Mouse (Mus musculus) midbrain, embryonic 16.5 days (tissue): ENCODE data around the gene Lmntd1. TPM values are rescaled to one million over a fixed set of nuclear protein-coding genes. Genes with fewer than 3 reads are reported as not detected.

Experiments
- ATAC-seq: fragments of 200-750 bp; cut with Nextera tagmentation; 2 replicates; pipeline ENCODE4 v1.8.0; 2017; ENCODE audit warnings: moderate TSS enrichment
- H3K27ac ChIP-seq: fragments of 300-500 bp; sonication (generic); 2 replicates; pipeline ENCODE4 v1.5.1; 2014; ENCODE audit warnings: mild to moderate bottlenecking, low read length, mixed read lengths
- H3K27me3 ChIP-seq: fragments of 300-500 bp; sonication (generic); 2 replicates; pipeline ENCODE4 v1.6.1; 2014; ENCODE audit warnings: low read depth, low read length, mixed read lengths; ENCODE audit not compliant: control insufficient read depth, insufficient read depth
- H3K36me3 ChIP-seq: fragments of 300-500 bp; sonication (generic); 2 replicates; pipeline ENCODE4 v1.6.1; 2014; ENCODE audit warnings: mild to moderate bottlenecking, low read length, moderate library complexity, mixed read lengths; ENCODE audit not compliant: control insufficient read depth, insufficient read depth
- H3K4me1 ChIP-seq: fragments of 300-500 bp; sonication (generic); 2 replicates; pipeline ENCODE4 v1.6.1; 2014; ENCODE audit warnings: mild to moderate bottlenecking, low read length, mixed read lengths; ENCODE audit not compliant: control insufficient read depth, insufficient read depth
- H3K4me2 ChIP-seq: fragments of 300-500 bp; sonication (generic); 2 replicates; pipeline ENCODE4 v1.6.1; 2014; ENCODE audit warnings: mild to moderate bottlenecking, low read length, mixed read lengths
- H3K4me3 ChIP-seq: fragments of 300-500 bp; sonication (generic); 2 replicates; pipeline ENCODE4 v1.5.1; 2014; ENCODE audit warnings: low read depth, mild to moderate bottlenecking, low read length, moderate library complexity, mixed read lengths
- H3K9ac ChIP-seq: fragments of 300-500 bp; sonication (generic); 2 replicates; pipeline ENCODE4 v1.6.1; 2014; ENCODE audit warnings: low read depth, low read length, mixed read lengths
- H3K9me3 ChIP-seq: fragments of 300-500 bp; sonication (generic); replicated peaks from 2 replicates; pipeline ENCODE4 v1.6.1; 2014; ENCODE audit warnings: mild to moderate bottlenecking, low read length, mixed read lengths; ENCODE audit not compliant: control insufficient read depth, poor library complexity, severe bottlenecking
- WGBS: fragments of 180-500 bp; shearing (Covaris S2); extraction: QIAGEN DNeasy Blood & Tissue Kit; methylation state at CpG from one replicate; pipeline ENCODE4 v1.1.7; 2014; 5-methylcytosine and 5-hydroxymethylcytosine counted together
- polyA plus RNA-seq: library from polyadenylated mRNA; unstranded; fragments of >200 nt; fragmentation: Nextera tagmentation; extraction: Ambion mirVana; gene quantifications from 2 replicates; pipeline ENCODE4 v1.2.1, GENCODE M21; 2015

The Lmntd1 gene
- polyA plus RNA-seq, 1 experiment from 2014 or later: 1.5 TPM

DNA sequence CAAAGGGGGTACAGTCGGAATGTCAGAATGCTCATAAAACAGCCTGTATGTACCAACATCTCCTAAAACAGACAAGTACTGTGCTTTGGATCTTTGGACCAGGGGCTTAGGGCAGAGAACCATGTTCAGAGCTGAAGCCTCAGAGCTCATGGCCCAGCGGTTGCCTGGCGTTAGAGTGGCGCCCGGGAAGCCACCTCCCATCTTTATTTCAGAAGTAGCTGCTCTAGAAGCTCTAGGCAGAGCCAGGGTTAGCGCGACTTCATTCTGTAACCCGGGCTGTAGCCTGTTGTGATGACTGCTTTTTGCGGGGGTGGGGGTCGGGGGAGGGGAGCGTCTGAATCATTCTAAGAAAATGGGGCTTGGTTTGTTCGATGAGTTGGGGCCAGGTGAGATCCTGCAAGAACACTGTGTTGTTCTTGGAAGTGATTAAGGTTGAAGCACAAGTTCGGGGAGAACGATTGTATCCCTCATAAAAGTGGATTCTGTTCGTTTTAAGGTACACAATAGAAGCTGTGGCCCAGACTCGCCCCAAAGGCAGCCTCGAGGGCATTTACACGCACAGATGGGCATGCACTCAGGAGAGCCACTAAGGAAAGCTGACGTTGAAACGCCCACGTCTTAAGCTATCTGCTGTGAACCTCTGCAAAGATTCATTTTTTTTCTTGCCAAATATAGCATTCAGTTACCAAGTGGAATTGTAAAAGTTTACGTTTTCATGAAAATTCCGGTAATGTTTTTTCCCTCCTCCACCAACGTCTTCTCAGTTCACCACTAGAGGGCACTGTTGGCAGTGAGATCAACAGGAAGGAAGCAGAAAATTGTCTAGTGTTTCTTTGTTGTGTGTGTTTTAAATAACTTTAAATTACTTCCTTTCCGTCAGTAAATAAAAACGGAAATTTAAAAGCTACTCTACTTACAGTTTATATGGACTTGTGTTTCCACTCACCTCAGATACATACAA lies 254.4 kb downstream of the Lmntd1 start:
- Histone ChIP-seq H3K4me1 (no peaks in the 10 kb centered on the region), H3K36me3 (no peaks in the 10 kb centered on the region), H3K9me3 (no peaks in the 10 kb centered on the region), H3K4me3 (no peak overlapping the region), H3K9ac (no peak overlapping the region), H3K4me2 (no peak overlapping the region), H3K27ac (no peak overlapping the region), H3K27me3 (no peaks in the 10 kb centered on the region)
- no peak for ATAC-seq
- WGBS: 39% methylated on average over 26 of the region's 26 CpGs

DNA sequence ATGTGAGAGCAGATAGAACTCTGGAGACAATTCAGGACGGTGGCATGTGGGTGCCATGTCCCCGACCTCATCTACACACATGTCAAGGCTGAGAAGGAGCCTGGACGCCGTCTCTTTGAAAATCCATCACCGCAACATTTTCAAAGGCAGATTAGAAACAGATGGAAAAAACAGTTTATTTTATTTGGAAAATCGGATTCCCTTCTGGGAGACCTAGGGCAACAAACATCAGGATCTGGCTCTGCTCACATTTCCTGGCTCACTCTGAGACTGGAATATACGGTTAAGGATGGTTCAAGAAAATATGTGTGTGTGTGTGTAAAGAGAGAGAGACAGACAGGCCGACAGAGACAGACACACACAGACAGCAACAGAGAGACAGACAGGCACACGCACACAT lies 256.1 kb downstream of the Lmntd1 start:
- H3K27ac ChIP-seq: no peak overlapping the region
- no peak overlapping the region for H3K4me2 ChIP-seq
- H3K36me3 ChIP-seq: no peaks in the 10 kb centered on the region
- no peaks in the 10 kb centered on the region for H3K4me1 ChIP-seq
- H3K9ac ChIP-seq: no peak overlapping the region
- no peak overlapping the region for H3K4me3 ChIP-seq
- no peaks in the 10 kb centered on the region for H3K27me3 ChIP-seq
- ATAC-seq: no peak
- H3K9me3 ChIP-seq: no peaks in the 10 kb centered on the region
- 76% methylated on average over 9 of the region's 9 CpGs for WGBS

DNA sequence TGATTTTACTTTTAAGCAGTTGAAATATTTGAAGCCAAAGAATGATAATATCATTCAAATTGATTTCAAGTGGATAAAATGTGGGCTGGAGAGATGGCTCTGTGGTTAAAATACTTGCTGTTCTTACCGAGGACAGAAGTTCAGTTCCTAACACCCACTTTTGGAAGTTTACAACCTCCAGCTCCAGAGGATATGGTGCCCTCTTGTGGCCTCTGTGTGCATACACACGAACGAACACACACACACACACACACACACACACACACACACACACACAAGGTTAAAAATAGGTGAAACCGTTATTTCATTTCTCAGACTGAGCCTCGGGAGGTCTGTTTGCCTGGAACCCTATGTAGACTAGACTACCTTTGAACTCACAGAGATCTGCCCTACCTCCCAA lies 260.3 kb downstream of the Lmntd1 start:
- 95% methylated on average over 5 of the region's 5 CpGs for WGBS
- Histone ChIP-seq H3K4me1 (no peaks in the 10 kb centered on the region), H3K27me3 (no peaks in the 10 kb centered on the region), H3K4me3 (no peak overlapping the region), H3K9ac (no peak overlapping the region), H3K27ac (no peak overlapping the region), H3K36me3 (no peaks in the 10 kb centered on the region), H3K4me2 (no peak overlapping the region), H3K9me3 (no peaks in the 10 kb centered on the region)
- ATAC-seq: no peak

DNA sequence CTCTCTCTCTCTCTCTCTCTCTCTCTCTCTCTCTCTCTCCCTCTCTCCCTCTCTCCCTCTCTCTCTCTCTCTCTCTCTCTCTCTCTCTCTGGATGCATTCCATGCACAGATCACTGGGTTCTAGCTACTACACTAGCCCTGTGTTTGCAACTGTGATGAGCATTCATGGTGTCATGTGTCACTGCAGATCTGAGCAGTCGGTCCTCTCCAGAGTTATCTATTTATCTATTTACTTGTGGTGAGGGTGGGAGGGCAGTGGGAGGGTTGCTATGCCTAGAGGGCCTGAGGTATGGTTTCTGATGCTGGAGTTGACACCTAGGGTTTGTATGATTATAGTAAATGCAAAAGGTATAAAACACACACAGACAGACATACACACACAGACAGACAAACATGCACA lies 261.4 kb downstream of the Lmntd1 start:
- no peak for ATAC-seq
- Histone ChIP-seq H3K27me3 (no peaks in the 10 kb centered on the region), H3K27ac (no peak overlapping the region), H3K4me2 (no peak overlapping the region), H3K4me3 (no peak overlapping the region), H3K36me3 (no peaks in the 10 kb centered on the region), H3K9ac (no peak overlapping the region), H3K9me3 (no peaks in the 10 kb centered on the region), H3K4me1 (no peaks in the 10 kb centered on the region)
- 33% methylated on average over 1 of the region's 1 CpGs for WGBS

DNA sequence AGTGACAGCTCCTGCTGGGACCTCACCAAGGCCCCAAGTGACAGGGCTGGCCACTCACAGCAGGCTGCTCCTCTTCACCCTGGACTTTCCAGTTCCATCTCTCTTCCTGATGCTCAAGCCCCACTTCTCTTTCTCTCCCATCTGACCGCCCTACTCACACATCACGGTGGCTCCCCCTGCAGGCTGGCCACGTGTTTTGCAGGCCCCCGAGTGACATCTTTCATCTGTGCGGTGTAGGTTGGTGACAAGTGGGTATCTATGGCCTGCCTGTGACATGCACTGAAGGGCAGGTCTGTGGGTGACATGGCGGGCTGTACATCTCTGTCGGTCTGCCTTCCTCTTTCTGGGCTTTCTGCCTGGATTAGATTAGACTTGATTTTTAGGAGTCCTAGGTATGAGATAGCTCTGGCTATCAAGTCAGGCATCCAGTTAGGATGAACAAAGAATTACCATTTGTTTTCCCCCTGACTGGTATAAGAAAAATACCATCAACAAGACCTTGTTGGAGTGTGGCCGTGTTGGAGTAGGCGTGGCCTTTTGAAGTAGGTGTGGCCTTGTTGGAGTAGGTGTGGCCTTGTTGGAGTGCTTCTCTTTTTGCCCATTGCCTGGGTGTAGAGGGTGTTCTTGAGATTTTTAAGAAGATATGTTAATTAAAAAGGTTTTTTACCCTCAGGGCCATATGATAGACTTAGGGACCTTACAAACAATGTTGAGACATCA lies 265.8 kb downstream of the Lmntd1 start:
- no peaks in the 10 kb centered on the region for H3K36me3 ChIP-seq
- WGBS: 62% methylated on average over 9 of the region's 9 CpGs
- no peak for ATAC-seq
- H3K9ac ChIP-seq: no peak overlapping the region
- no peak overlapping the region for H3K27ac ChIP-seq
- no peak overlapping the region for H3K4me2 ChIP-seq
- H3K9me3 ChIP-seq: no peaks in the 10 kb centered on the region
- H3K27me3 ChIP-seq: no peaks in the 10 kb centered on the region
- no peak overlapping the region for H3K4me3 ChIP-seq
- no peaks in the 10 kb centered on the region for H3K4me1 ChIP-seq

DNA sequence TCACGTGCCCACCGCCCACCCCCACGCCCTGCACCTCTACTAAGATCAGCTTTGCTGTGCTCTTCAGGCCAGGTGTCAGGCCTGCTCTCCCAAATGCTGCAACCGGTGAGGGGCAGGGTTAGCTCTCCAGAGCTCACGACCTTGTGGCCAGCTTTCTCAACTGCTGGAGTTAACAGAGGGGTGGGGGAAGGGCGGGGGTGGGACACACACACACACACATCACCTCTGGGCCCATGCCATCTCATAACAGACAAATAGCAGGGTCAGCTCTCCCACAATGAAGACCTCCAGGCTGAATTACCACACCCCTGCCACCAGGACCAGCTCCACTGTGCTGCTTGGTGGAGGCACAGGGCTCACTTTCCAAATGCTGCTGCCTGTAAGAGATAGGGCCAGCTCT lies 266.5 kb downstream of the Lmntd1 start:
- Histone ChIP-seq H3K4me2 (no peak overlapping the region), H3K4me1 (no peaks in the 10 kb centered on the region), H3K36me3 (no peaks in the 10 kb centered on the region), H3K27me3 (no peaks in the 10 kb centered on the region), H3K9ac (no peak overlapping the region), H3K27ac (no peak overlapping the region), H3K4me3 (no peak overlapping the region), H3K9me3 (no peaks in the 10 kb centered on the region)
- no peak for ATAC-seq
- WGBS: 70% methylated on average over 6 of the region's 6 CpGs

DNA sequence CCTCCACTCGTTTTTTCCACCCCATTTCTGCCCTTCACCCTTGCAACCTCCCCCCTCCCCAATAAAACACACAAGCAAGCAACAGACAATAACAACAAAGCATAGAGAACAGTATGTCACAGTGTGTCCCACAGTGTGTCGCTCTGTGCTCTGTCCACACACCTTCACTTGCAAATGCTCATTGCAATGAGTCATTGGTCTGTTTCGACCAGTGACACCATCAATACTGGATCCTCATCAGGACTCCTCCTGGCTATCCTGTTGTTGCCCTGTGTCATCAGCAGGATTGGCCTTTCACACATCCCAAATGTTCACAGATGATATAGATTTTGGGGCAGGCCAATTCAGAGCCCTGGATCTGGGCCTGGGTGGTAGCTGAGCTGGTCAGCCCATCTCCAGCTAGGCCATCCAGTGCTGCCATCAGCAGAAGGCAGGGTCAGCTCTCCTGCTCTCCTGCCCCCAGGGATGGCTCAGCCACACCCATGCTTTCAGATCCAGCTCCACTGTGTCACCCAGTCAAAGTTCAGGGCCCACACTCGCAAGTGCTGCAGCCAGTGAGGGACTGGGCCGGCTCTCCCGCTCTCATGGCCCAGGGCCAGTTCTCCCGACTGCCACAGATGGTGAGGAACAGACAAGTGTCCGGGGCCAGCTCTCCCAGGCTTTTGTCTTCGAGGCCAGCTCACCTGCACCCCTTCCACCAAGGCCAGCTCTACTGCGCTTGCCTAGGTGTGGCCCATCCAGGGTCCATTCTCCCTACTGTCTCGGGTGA lies 267.1 kb downstream of the Lmntd1 start:
- no peak overlapping the region for H3K9ac ChIP-seq
- H3K4me2 ChIP-seq: no peak overlapping the region
- H3K27me3 ChIP-seq: no peaks in the 10 kb centered on the region
- ATAC-seq: no peak
- H3K36me3 ChIP-seq: no peaks in the 10 kb centered on the region
- no peaks in the 10 kb centered on the region for H3K9me3 ChIP-seq
- no peaks in the 10 kb centered on the region for H3K4me1 ChIP-seq
- 71% methylated on average over 10 of the region's 11 CpGs for WGBS
- no peak overlapping the region for H3K4me3 ChIP-seq
- H3K27ac ChIP-seq: no peak overlapping the region

DNA sequence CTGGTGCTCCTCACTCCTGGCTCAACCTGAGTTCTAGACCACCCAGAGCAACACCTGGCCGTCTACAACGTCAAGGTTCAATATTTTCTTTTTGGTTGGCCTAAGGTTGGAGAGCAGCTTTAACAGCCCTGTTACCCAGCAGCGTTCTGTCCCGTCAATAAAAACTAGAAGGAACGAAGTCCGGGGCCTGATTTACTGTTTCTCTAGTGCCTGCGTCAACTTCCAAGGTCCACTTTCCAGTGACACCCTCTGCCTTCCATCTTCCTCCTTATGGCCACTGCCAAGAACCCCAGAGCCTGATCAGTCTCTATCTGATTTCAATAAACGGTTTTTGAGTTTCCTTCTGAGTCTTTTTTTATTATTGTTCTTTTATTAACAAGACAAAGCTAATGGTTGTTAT lies 267.8 kb downstream of the Lmntd1 start:
- no peak overlapping the region for H3K27ac ChIP-seq
- no peak for ATAC-seq
- no peak overlapping the region for H3K4me3 ChIP-seq
- no peak overlapping the region for H3K4me2 ChIP-seq
- H3K9me3 ChIP-seq: no peaks in the 10 kb centered on the region
- 86% methylated on average over 8 of the region's 8 CpGs for WGBS
- no peaks in the 10 kb centered on the region for H3K27me3 ChIP-seq
- H3K9ac ChIP-seq: no peak overlapping the region
- no peaks in the 10 kb centered on the region for H3K36me3 ChIP-seq
- H3K4me1 ChIP-seq: no peaks in the 10 kb centered on the region
